Mouse (Mus musculus): Measurements from ENCODE around the gene Adat3. TPM values are rescaled to one million over a fixed set of nuclear protein-coding genes. Genes with fewer than 3 reads are reported as not detected.

The Adat3 gene
- polyA plus RNA-seq, 1 experiment from 2014 or later = 5.8 TPM

DNA sequence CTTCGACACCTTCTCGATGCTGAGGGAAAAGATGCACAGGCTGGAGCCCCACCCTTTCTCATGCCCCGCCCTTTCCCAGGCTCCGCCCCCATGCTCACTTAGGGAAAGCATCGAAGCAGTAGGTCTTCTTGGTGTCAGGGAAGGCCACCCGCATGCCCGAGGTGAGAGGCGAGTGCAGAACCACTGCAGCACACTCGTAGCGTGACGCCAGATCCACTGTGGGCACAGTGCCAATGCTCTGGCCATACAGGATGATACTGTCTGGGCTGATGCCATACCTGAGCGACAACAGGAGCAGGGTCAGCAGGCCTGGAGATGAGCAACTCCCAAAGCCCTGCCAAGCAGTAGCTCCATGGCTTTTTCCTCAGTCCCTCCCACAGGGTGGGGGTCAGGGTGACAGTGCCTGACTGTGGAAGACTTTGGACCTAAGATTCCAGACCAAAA, 18.6 kb upstream of the Adat3 start:
- no peak overlapping the region for H3K27ac ChIP-seq (replicated peaks; ENCODE audit: low read depth, low read length)

DNA sequence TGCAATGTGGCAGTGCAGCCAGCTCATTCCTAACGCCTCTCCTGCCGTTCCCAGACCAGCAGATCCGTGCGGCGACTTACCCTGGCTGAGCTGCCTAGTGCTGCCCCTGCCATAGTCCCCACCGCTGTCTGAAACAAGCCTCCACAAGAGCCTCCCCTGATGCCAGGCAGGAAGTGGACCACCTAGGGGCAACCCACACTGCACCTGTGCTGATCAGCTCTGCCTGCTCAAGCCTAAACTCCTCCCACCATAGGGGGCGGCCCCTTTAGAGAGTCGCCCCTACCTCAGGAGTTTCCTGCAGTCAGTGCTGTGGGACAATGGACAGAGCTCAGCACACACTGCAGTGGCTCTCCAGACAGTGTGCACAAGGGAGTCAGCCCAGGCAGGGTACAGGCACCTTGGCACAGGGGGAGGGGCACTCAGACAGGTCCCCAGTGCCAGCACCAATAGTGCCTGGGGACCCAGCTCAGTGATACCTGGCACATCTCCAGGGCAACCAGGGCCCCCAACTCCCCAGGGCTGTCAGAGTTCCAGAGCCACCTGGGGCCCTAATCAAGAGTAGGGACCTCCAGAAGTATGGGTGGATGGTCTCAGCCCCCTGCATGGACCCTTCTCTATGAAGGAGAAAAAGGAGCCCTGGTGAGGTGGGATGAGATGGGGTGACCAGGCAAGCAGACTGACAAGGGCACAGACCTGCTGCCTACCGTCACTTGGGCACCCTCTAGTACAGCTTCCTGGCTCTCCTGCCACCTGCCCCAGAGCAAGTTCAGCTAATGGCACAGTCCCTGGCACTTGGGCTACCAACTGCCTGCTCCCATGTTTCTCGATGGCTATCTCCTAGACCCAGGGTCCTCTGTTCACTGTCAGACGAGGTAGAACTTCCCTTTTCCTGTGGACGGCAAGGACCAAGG, 17.8 kb upstream of the Adat3 start:
- Histone ChIP-seq H3K27ac (replicated peaks; ENCODE audit: low read depth, low read length) (no peak overlapping the region), H3K9me3 (replicated peaks; ENCODE audit: control insufficient read depth, low read length) (no peaks in the 10 kb centered on the region), H3K9ac (replicated peaks; ENCODE audit: low read length) (no peak overlapping the region), H3K4me2 (ENCODE audit: low read depth, low read length) (no peak overlapping the region; the same call in 1 of the 2 replicates), H3K36me3 (replicated peaks; ENCODE audit: control insufficient read depth, insufficient read depth, low read depth, low read length) (peaks cover 2% of the 10 kb centered on the region; the same call in 1 of the 2 replicates), H3K27me3 (ENCODE audit: control insufficient read depth, insufficient read depth, low read length) (no peaks in the 10 kb centered on the region), H3K4me1 (ENCODE audit: control insufficient read depth, insufficient read depth, low read length) (peaks cover 6% of the 10 kb centered on the region), H3K4me3 (ENCODE audit: low read depth, low read length) (no peak overlapping the region)
- DNase-seq (ENCODE audit: low spot score) = no peak
- WGBS = 79% methylated on average over 12 of the region's 12 CpGs
- 0 out of 2 replicates have a peak, but pooled peaks have one; percentile 11 for ATAC-seq (replicated peaks; ENCODE audit: insufficient number of reproducible peaks, low FRiP score, low TSS enrichment, low read depth)

More for the DNA sequence above, 18.6 kb upstream of the Adat3 start:
- Histone ChIP-seq H3K4me2 (ENCODE audit: low read depth, low read length) (no peak overlapping the region), H3K9ac (replicated peaks; ENCODE audit: low read length) (no peak overlapping the region), H3K27me3 (ENCODE audit: control insufficient read depth, insufficient read depth, low read length) (no peaks in the 10 kb centered on the region), H3K9me3 (replicated peaks; ENCODE audit: control insufficient read depth, low read length) (no peaks in the 10 kb centered on the region), H3K4me3 (ENCODE audit: low read depth, low read length) (no peak overlapping the region), H3K36me3 (replicated peaks; ENCODE audit: control insufficient read depth, insufficient read depth, low read depth, low read length) (peaks cover 2% of the 10 kb centered on the region; the same call in 1 of the 2 replicates), H3K4me1 (ENCODE audit: control insufficient read depth, insufficient read depth, low read length) (peaks cover 4% of the 10 kb centered on the region)
- ATAC-seq (replicated peaks; ENCODE audit: insufficient number of reproducible peaks, low FRiP score, low TSS enrichment, low read depth) (no peak), DNase-seq (ENCODE audit: low spot score) (no peak)
- 69% methylated on average over 12 of the region's 12 CpGs for WGBS

DNA sequence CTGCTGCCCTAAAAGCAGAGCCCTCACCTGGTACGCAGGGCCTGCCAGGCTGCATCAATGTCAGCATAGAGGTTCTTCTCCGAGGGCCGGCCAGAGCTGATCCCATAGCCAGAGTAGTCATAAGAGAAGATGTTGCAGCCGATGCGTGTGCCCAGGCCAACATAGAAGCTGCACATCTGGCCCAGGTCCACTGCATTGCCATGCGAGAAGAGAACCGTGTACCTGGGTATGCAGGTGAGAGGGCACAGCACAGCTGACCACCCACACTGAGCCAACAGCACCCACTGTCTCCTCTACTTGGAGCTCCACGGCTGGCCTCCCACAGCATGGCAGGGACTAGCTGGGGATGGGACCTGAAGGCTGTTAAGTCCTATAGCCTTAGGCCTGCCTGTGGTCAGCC, 17.1 kb upstream of the Adat3 start:
- no peak overlapping the region for H3K9ac ChIP-seq (replicated peaks; ENCODE audit: low read length)
- DNase-seq (ENCODE audit: low spot score) (no peak), ATAC-seq (replicated peaks; ENCODE audit: insufficient number of reproducible peaks, low FRiP score, low TSS enrichment, low read depth) (no peak)
- no peak overlapping the region for H3K4me3 ChIP-seq (ENCODE audit: low read depth, low read length)
- 93% methylated on average over 8 of the region's 8 CpGs for WGBS
- no peak overlapping the region; the same call in 1 of the 2 replicates for H3K4me2 ChIP-seq (ENCODE audit: low read depth, low read length)
- peaks cover 2% of the 10 kb centered on the region; the same call in 1 of the 2 replicates for H3K36me3 ChIP-seq (replicated peaks; ENCODE audit: control insufficient read depth, insufficient read depth, low read depth, low read length)
- no peak overlapping the region for H3K27ac ChIP-seq (replicated peaks; ENCODE audit: low read depth, low read length)
- peaks cover 6% of the 10 kb centered on the region for H3K4me1 ChIP-seq (ENCODE audit: control insufficient read depth, insufficient read depth, low read length)
- no peaks in the 10 kb centered on the region for H3K27me3 ChIP-seq (ENCODE audit: control insufficient read depth, insufficient read depth, low read length)
- H3K9me3 ChIP-seq (replicated peaks; ENCODE audit: control insufficient read depth, low read length) = no peaks in the 10 kb centered on the region

DNA sequence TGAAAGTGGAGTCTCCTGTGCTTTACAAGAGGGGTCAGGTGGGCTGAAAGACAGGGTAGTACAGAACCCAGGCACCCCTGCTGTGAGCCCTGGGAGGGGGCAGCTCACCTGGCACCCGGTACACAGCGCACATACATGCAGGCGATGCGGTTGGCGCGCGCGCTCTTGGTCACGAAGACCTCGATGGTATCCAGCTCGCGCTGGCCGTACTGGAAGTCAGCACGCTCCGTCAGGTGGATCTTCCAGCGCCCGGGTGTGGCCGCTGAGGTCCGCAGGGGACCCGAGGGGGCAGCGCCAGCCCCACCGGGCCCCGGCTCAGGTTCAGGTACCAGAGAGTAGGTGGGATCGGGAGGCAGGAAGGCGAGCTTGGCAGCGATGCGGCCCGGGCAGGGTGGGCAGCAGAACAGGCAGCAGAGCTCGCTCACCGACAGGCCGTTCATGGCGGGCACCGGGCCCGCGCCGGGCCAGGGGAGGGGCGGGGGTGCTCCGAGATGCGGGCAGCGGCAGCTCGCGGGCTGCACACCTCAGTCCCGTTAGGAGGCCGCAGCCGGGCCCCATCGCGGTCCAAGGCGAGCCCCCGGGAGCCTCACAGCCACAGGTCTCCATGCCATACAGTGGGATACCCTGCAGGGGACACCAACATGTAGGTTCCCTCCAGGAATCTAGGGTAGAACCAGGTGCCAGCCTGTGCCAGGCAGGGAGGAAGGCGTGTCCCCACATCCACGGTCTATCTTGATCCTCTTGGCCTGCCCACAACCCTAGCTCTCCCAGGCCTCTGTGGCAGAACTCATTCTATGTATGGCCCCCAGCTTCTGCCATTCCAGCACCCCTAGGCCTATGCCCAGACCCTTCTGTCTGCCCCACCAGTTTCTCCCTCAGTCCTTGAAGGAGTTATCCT, 16.0 kb upstream of the Adat3 start:
- Histone ChIP-seq H3K9me3 (replicated peaks; ENCODE audit: control insufficient read depth, low read length) (no peaks in the 10 kb centered on the region), H3K4me1 (ENCODE audit: control insufficient read depth, insufficient read depth, low read length) (peaks cover 6% of the 10 kb centered on the region), H3K9ac (replicated peaks; ENCODE audit: low read length) (0 out of 2 replicates have a peak overlapping the region, but pooled peaks have one; percentile 18), H3K27me3 (ENCODE audit: control insufficient read depth, insufficient read depth, low read length) (no peaks in the 10 kb centered on the region), H3K27ac (replicated peaks; ENCODE audit: low read depth, low read length) (0 out of 2 replicates have a peak overlapping the region, but pooled peaks have one; percentile 47), H3K4me3 (ENCODE audit: low read depth, low read length) (no peak overlapping the region), H3K4me2 (ENCODE audit: low read depth, low read length) (peak overlapping the region; percentile 21), H3K36me3 (replicated peaks; ENCODE audit: control insufficient read depth, insufficient read depth, low read depth, low read length) (peaks cover 2% of the 10 kb centered on the region; the same call in 1 of the 2 replicates)
- WGBS = 95% methylated on average over 46 of the region's 51 CpGs
- DNase-seq (ENCODE audit: low spot score) = no peak
- no peak for ATAC-seq (replicated peaks; ENCODE audit: insufficient number of reproducible peaks, low FRiP score, low TSS enrichment, low read depth)

DNA sequence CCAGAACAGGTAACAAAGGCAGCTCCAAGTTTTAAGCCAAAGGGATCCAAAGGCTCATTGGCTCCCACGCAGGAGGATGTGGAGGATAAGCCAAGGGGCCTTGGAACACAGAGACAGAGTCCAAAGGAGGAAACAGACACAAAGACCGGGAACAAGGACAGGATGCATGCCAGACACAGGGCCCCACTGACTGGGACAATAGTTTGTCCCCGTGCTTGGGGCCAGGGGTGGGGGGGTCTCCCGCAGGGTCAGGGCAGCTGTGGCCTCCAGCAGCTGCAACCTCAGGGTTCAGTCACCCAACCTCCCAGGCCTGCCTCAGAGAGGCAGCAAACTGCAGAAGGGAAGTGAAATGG, 15.4 kb upstream of the Adat3 start:
- DNase-seq (ENCODE audit: low spot score) (no peak), ATAC-seq (replicated peaks; ENCODE audit: insufficient number of reproducible peaks, low FRiP score, low TSS enrichment, low read depth) (no peak)
- WGBS = 35% methylated on average over 4 of the region's 4 CpGs
- Histone ChIP-seq H3K36me3 (replicated peaks; ENCODE audit: control insufficient read depth, insufficient read depth, low read depth, low read length) (peaks cover 2% of the 10 kb centered on the region; the same call in 1 of the 2 replicates), H3K4me3 (ENCODE audit: low read depth, low read length) (no peak overlapping the region), H3K9ac (replicated peaks; ENCODE audit: low read length) (no peak overlapping the region), H3K4me2 (ENCODE audit: low read depth, low read length) (peak overlapping the region; percentile 21; the same call in 1 of the 2 replicates), H3K27ac (replicated peaks; ENCODE audit: low read depth, low read length) (no peak overlapping the region), H3K27me3 (ENCODE audit: control insufficient read depth, insufficient read depth, low read length) (no peaks in the 10 kb centered on the region), H3K9me3 (replicated peaks; ENCODE audit: control insufficient read depth, low read length) (no peaks in the 10 kb centered on the region), H3K4me1 (ENCODE audit: control insufficient read depth, insufficient read depth, low read length) (peaks cover 6% of the 10 kb centered on the region)

DNA sequence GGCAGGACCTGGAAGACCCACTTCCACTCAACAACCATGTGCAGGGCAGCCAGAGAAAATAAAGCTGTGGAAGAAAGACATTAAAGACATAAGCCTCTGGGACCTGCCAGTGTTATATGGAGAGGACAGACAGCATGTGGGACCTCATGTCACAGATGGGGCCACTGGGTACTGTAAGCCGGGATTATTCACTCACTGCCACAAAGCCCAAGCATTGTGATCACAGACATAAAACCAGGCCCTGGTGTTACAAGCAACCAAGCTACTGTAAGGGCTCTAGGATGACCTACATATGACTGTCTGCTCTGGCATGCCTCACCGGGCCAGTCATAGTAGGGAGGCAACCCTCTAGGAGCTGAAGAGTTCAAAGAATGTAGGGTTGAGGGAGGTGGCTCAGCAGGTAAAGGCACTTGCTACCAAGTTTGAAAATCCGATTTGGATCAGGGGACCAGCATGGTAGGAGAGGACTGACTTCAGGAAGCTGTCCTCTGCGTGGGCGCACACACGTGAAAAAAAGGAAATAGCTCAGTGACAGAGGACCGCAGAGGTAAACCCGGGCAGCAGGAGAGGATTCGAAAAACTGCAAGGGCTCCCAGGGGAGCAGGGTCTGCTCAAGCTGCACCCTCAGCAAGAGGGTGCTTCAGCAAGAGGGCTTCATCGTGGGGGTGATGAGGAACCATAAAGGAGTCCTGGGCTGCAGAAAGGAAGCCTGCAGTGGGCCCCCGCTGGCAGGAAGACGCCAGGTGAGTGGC, 13.4 kb upstream of the Adat3 start:
- Histone ChIP-seq H3K27me3 (ENCODE audit: control insufficient read depth, insufficient read depth, low read length) (no peaks in the 10 kb centered on the region), H3K4me3 (ENCODE audit: low read depth, low read length) (peak overlapping the region; percentile 90), H3K36me3 (replicated peaks; ENCODE audit: control insufficient read depth, insufficient read depth, low read depth, low read length) (no peaks in the 10 kb centered on the region), H3K9ac (replicated peaks; ENCODE audit: low read length) (peak overlapping the region; percentile 86), H3K4me2 (ENCODE audit: low read depth, low read length) (peak overlapping the region; percentile 93), H3K27ac (replicated peaks; ENCODE audit: low read depth, low read length) (no peak overlapping the region), H3K4me1 (ENCODE audit: control insufficient read depth, insufficient read depth, low read length) (peaks cover 6% of the 10 kb centered on the region), H3K9me3 (replicated peaks; ENCODE audit: control insufficient read depth, low read length) (no peaks in the 10 kb centered on the region)
- ATAC-seq (replicated peaks; ENCODE audit: insufficient number of reproducible peaks, low FRiP score, low TSS enrichment, low read depth) (peak; percentile 1; the same call in 1 of the 2 replicates), DNase-seq (ENCODE audit: low spot score) (no peak)
- 19% methylated on average over 12 of the region's 12 CpGs for WGBS

All from embryonic facial prominence, embryonic 11.5 days (tissue).